10 mouse cellular contexts compared by ENCODE assay signal in the genomic region with DNA sequence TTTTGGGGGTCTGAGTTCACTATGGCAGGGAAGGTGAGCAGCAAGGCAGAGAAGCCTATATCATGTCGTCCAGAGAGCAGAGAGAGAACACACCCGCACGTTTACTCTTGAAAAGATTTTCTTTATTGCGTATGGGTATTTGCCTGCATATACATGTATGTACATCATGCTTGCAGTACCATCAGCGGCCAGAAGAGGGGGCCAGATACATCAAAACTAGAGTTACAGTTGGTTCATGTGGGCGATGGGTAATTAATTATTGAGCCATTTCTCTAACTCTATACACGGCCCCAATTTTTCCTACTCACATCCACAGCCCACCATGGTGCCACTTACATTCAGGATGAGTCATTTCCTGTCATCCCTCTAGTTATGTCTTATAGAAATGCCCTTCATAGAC. TPM values are rescaled to one million over a fixed set of nuclear protein-coding genes. Genes with fewer than 3 reads are reported as not detected.
DNase-seq lines count a peak whose midpoint lies in the region; ATAC-seq and TF ChIP-seq lines count a peak whose summit lies in the region.
"Had no signal": no experiment of that assay in that cellular context is flagged by ENCODE, and none has a peak within 500 bp of the region (broad histone marks: within the 10 kb centered on the region; RNA-seq: fewer than 3 reads in every experiment).

No protein-coding gene starts in this region.

- TF ChIP-seq POLR2A in lung, adult 2 months (IDR thresholded peaks at IDR 0.05; ENCODE audit: borderline replicate concordance, extremely low read depth, low read depth, low read length): no peak

- no peak overlapping the region for H3K27ac ChIP-seq in embryonic facial prominence, embryonic 11.5 days (replicated peaks; ENCODE audit: low read depth, low read length)
- no peak overlapping the region for H3K27ac ChIP-seq in embryonic facial prominence, embryonic 10.5 days (replicated peaks)
- no peak overlapping the region for H3K27ac ChIP-seq in lung, embryonic 14.5 days (ENCODE audit: low read depth)
- H3K27ac ChIP-seq: stomach, embryonic 15.5 days had no signal

- no peaks in the 10 kb centered on the region for H3K9me3 ChIP-seq in embryonic facial prominence, embryonic 11.5 days (replicated peaks; ENCODE audit: control insufficient read depth, low read length)
- no peaks in the 10 kb centered on the region for H3K9me3 ChIP-seq in embryonic facial prominence, embryonic 10.5 days
- no peaks in the 10 kb centered on the region for H3K9me3 ChIP-seq in lung, embryonic 14.5 days (ENCODE audit: low read depth, low read length)
- H3K9me3 ChIP-seq: stomach, embryonic 15.5 days had no signal

- H3K9ac ChIP-seq in embryonic facial prominence, embryonic 11.5 days (replicated peaks; ENCODE audit: low read length): no peak overlapping the region
- no peak overlapping the region for H3K9ac ChIP-seq in lung, embryonic 14.5 days
- H3K9ac ChIP-seq: stomach, embryonic 15.5 days had no signal

- H3K4me1 ChIP-seq in embryonic facial prominence, embryonic 11.5 days (ENCODE audit: control insufficient read depth, insufficient read depth, low read length): no peaks in the 10 kb centered on the region; the same call in 1 of the 2 replicates
- H3K4me1 ChIP-seq in embryonic facial prominence, embryonic 10.5 days: peaks cover 52% of the 10 kb centered on the region
- peaks cover 28% of the 10 kb centered on the region for H3K4me1 ChIP-seq in lung, embryonic 14.5 days (ENCODE audit: insufficient read depth)
- H3K4me1 ChIP-seq in lung, adult 2 months (ENCODE audit: control insufficient read depth, insufficient read depth, low read length): 0 out of 2 replicates have a peak, but pooled peaks cover 2% of the 10 kb centered on the region

- no peak for ATAC-seq in embryonic facial prominence, embryonic 11.5 days (replicated peaks; ENCODE audit: insufficient number of reproducible peaks, low FRiP score, low TSS enrichment, low read depth)
- ATAC-seq in lung, embryonic 14.5 days (ENCODE audit: insufficient read depth): no peak
- ATAC-seq in activated CD4-positive, CD25-positive, alpha-beta regulatory T cell, adult 4 months: peak; percentile 35
- peak; percentile 47; the same call in 1 of the 2 replicates for ATAC-seq in megakaryocyte, adult 5-6 weeks (ENCODE audit: poor library complexity, severe bottlenecking)

- no peak overlapping the region for H3K4me3 ChIP-seq in embryonic facial prominence, embryonic 11.5 days (ENCODE audit: low read depth, low read length)
- no peak overlapping the region for H3K4me3 ChIP-seq in embryonic facial prominence, embryonic 10.5 days
- no peak overlapping the region for H3K4me3 ChIP-seq in lung, embryonic 14.5 days (ENCODE audit: low read depth, low read length)
- no peak overlapping the region for H3K4me3 ChIP-seq in lung, adult 2 months (replicated peaks; ENCODE audit: extremely low read depth, low read depth, low read length)
- H3K4me3 ChIP-seq: stomach, embryonic 15.5 days had no signal

- peak; percentile 68 for TF ChIP-seq CTCF in lung, embryonic 14.5 days (IDR thresholded peaks at IDR 0.05; ENCODE audit: low read depth)
- TF ChIP-seq CTCF in lung, adult 2 months (IDR thresholded peaks at IDR 0.05; ENCODE audit: insufficient read depth, low read length): no peak

- no peaks in the 10 kb centered on the region for H3K36me3 ChIP-seq in embryonic facial prominence, embryonic 11.5 days (replicated peaks; ENCODE audit: control insufficient read depth, insufficient read depth, low read depth, low read length)
- peaks cover 6% of the 10 kb centered on the region; the same call in 1 of the 2 replicates for H3K36me3 ChIP-seq in embryonic facial prominence, embryonic 10.5 days (replicated peaks)
- H3K36me3 ChIP-seq in lung, embryonic 14.5 days (ENCODE audit: insufficient read depth): no peaks in the 10 kb centered on the region
- H3K36me3 ChIP-seq: stomach, embryonic 15.5 days had no signal

- DNase-seq in embryonic facial prominence, embryonic 11.5 days (ENCODE audit: low spot score): peak; percentile 42
- DNase-seq in embryonic facial prominence, embryonic 10.5 days (ENCODE audit: low spot score): no peak
- DNase-seq in lung, embryonic 14.5 days: peak; percentile 50
- no peak for DNase-seq in lung, adult 2 months
- DNase-seq in thymus, postnatal 25 days: peak; percentile 41
- no peak for DNase-seq in ovary, postnatal 10 days (ENCODE audit: low spot score)

- no peaks in the 10 kb centered on the region for H3K27me3 ChIP-seq in embryonic facial prominence, embryonic 11.5 days (ENCODE audit: control insufficient read depth, insufficient read depth, low read length)
- no peaks in the 10 kb centered on the region for H3K27me3 ChIP-seq in embryonic facial prominence, embryonic 10.5 days (replicated peaks; ENCODE audit: low read depth, poor library complexity, severe bottlenecking)
- no peaks in the 10 kb centered on the region for H3K27me3 ChIP-seq in lung, embryonic 14.5 days (ENCODE audit: insufficient read depth, low read length)
- H3K27me3 ChIP-seq: stomach, embryonic 15.5 days had no signal

- WGBS in embryonic facial prominence, embryonic 11.5 days: 69% methylated on average over 7 of the region's 7 CpGs
- WGBS in embryonic facial prominence, embryonic 10.5 days: 75% methylated on average over 7 of the region's 7 CpGs
- 73% methylated on average over 7 of the region's 7 CpGs for WGBS in lung, embryonic 14.5 days
- 74% methylated on average over 7 of the region's 7 CpGs for WGBS in lung, adult 2 months

- no peak overlapping the region for H3K4me2 ChIP-seq in embryonic facial prominence, embryonic 11.5 days (ENCODE audit: low read depth, low read length)
- H3K4me2 ChIP-seq in lung, embryonic 14.5 days: no peak overlapping the region
- H3K4me2 ChIP-seq: stomach, embryonic 15.5 days had no signal

RNA-seq across cellular contexts. Expression of gene Fndc9, which starts 18.7 kb away (rescaled TPM):
- polyA plus RNA-seq in embryonic facial prominence, embryonic 11.5 days (2014; fragmentation: Nextera tagmentation; extraction: Ambion mirVana): 0.24 and 0.26 TPM in 2 replicates
- polyA plus RNA-seq in embryonic facial prominence, embryonic 10.5 days (2016; fragmentation: Nextera tagmentation; extraction: Ambion mirVana): 0.26 and 0.29 TPM in 2 replicates
- polyA plus RNA-seq in lung, embryonic 14.5 days (2014; fragmentation: Nextera tagmentation; extraction: Ambion mirVana): 0.08 TPM in 1 of 2 replicates, not detected in the other
- polyA plus RNA-seq in lung, adult 2 months (2012; rRNA removed): 2.6 TPM in 1 of 2 replicates, not detected in the other
- under 1 TPM; 0.71 to 0.94 TPM for polyA plus RNA-seq in activated CD4-positive, CD25-positive, alpha-beta regulatory T cell, adult 4 months (2017; shearing (Covaris generic))
- total RNA-seq in megakaryocyte, adult 5-6 weeks (2015): not detected in 2 replicates
- total RNA-seq in megakaryocyte, adult 5-6 weeks (2017): not detected in 2 replicates
- total RNA-seq: heart, postnatal 10 days had no signal

RNA-seq across cellular contexts. Expression of gene Nipal4, which starts 50.4 kb away (rescaled TPM):
- polyA plus RNA-seq in embryonic facial prominence, embryonic 11.5 days (2014; fragmentation: Nextera tagmentation; extraction: Ambion mirVana): 0.36 and 0.86 TPM in 2 replicates
- polyA plus RNA-seq in embryonic facial prominence, embryonic 10.5 days (2016; fragmentation: Nextera tagmentation; extraction: Ambion mirVana): 0.29 and 0.71 TPM in 2 replicates
- polyA plus RNA-seq in lung, embryonic 14.5 days (2014; fragmentation: Nextera tagmentation; extraction: Ambion mirVana): 1.5 and 1.8 TPM in 2 replicates
- polyA plus RNA-seq in lung, adult 2 months (2012; rRNA removed): 0.51 and 7.1 TPM in 2 replicates
- under 1 TPM in 1 of 2 experiments, not detected in 1; 0.41 TPM for polyA plus RNA-seq in activated CD4-positive, CD25-positive, alpha-beta regulatory T cell, adult 4 months (2017; shearing (Covaris generic))
- total RNA-seq in megakaryocyte, adult 5-6 weeks (2015): not detected in 2 replicates
- not detected in 2 replicates for total RNA-seq in megakaryocyte, adult 5-6 weeks (2017)

Comparison
In these comparisons a context has a peak if more than half of its experiments do, and no peak if none do; other contexts are left out.
1. DNase-seq: peak in embryonic facial prominence, embryonic 11.5 days (single experiment), lung, embryonic 14.5 days (single experiment) and thymus, postnatal 25 days (single experiment); none in embryonic facial prominence, embryonic 10.5 days (single experiment), lung, adult 2 months (single experiment) and ovary, postnatal 10 days (single experiment).
2. ATAC-seq: peak in activated CD4-positive, CD25-positive, alpha-beta regulatory T cell, adult 4 months (single experiment) and megakaryocyte, adult 5-6 weeks (single experiment); none in embryonic facial prominence, embryonic 11.5 days (single experiment) and lung, embryonic 14.5 days (single experiment).